Mouse (Mus musculus) CD4-positive, CD25-positive, alpha-beta regulatory T cell, adult 2 months (primary cell): Measurements from ENCODE around the gene Tubg1.

Experiments
- DNase-seq: peaks from one replicate; pipeline ENCODE4 v3.0.0-alpha.2; 2012; ENCODE audit warnings: low read depth, low spot score

Tubg1 gene

GRCm38 (mm10) chr11:101164677-101165580 lies 45.2 kb downstream of the Tubg1 start:
- DNase-seq = peak; percentile 40

GRCm38 (mm10) chr11:101166357-101166756 lies 46.6 kb downstream of the Tubg1 start:
- DNase-seq = no peak

DNA sequence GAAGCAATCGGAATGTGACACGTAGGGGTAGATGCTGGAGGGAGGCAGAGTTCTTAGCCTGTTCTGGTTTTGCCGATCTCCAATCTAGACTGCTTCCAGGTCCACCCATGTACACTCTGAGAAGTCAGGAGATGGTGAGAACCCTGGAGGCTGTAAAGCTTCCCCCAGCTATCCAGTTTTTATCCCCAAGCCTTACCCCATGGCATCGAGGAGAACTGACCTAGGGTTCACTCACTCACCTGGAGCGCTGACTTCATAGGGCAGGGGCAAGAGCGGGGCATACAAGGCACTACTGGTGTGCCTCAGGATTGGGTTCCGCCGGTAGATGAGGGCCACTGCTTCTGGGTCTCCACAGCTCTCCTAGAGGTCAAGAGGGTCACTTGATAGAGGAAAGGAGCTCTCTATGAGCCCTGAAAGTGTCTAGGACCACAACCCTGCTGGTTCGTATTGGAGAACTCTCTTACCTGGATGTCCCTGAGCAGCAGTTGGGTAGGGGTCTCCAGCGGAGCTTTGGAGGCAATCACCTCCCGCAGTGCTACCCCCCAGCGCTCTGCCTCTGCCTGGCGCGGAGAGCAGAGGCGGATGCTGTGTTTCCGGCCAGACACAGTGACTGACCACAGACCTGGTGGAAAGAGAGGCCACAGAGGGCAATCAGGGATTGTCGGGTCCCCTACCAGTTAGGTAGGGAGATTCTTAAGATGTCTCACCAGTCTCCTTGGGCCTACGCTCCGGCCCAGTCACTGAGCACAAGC lies 47.6 kb downstream of the Tubg1 start:
- DNase-seq = no peak

DNA sequence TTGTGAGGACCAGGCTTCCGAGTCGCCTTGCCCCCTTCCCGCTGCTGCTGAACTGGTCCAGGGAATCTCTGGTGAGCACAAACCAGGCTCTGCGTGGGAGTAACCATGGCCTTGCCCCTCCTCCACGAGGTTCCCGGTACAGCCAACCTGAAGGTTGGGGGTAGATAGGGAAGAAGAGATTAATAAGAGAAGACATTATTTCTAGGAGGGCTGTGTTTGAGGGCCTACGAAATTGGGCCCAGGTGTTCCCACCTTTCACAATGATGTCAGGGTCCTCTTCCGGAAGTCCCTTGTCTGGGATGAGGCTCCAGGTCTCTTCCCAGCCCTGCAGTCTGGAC lies 48.2 kb downstream of the Tubg1 start:
- no peak for DNase-seq

- no peak for DNase-seq
Measured at GRCm38 (mm10) chr11:101168301-101168980, 48.7 kb downstream of the Tubg1 start.

DNA sequence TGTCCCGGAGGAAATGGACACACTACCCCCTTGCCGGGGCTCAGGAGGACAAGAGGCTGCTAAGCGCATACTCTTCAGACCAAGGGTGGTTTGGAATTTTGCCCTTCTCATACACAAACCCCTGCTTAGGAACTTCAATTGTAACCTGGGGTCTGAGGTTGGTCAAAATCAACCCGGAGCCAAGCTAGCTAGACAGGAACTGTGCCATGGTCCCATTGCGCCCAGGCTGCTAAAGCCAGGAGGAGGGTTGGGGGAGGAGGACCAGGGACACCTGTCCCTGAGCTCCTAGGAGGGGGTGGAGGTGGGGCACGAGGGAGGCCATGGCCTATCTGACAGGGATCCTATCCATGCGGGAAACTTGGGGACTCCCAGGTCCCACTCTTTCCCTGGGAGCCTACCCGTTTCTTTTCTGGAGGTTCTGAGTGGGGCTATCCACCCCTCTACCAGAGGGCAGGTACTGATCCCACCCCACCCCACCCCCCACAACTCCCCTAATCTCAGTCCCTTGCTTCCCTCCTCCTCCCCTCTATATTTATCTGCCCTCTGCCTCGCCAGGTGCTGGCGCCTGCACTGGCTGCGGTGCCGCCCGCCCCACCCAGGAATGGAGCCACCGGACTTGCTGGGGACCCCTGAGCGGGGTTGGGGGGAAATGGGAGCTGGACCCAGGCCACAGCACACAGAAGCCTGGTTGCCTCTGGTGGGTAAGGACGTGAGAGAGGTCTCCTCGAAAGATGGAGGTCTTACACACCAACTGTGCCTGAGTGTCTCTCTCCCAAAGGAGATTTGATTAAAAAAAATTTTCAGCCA lies 49.8 kb downstream of the Tubg1 start:
- no peak for DNase-seq

DNA sequence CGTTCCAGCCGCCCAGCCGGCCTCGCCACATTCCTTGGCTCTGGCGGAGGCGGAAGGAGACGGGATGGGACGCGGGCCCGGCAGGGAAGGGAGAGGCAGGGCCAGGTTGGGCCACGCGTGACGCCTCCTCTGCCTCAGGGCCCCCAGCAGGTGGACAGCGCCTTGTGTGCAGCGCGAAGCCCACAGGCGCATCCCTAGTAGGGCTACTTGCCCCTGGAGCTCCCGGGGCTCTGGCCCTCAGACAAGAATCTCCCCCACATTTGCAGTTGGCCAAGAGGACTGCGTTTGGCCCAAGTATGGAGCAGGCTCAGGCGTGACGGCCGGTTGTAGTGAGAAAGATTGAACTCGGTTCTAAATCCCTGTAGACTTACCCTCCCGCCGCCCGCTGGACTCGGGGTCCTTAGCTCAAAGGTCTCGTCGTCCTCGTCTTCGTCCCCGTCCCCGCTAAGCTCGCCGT lies 50.6 kb downstream of the Tubg1 start, which contains the start of gene Cntnap1:
Gene Cntnap1, plus strand, starts transcription at position 170 of the 457 bp plus-strand sequence.
- DNase-seq = no peak

GRCm38 (mm10) chr11:101170811-101171610 lies 51.3 kb downstream of the Tubg1 start, which contains the start of gene Plekhh3:
TSS of gene Plekhh3 (minus strand) at chr11:101171351.
- peak; percentile 78 for DNase-seq

- DNase-seq = peak; percentile 50
Measured at GRCm38 (mm10) chr11:101171721-101172433, 52.1 kb downstream of the Tubg1 start.

DNA sequence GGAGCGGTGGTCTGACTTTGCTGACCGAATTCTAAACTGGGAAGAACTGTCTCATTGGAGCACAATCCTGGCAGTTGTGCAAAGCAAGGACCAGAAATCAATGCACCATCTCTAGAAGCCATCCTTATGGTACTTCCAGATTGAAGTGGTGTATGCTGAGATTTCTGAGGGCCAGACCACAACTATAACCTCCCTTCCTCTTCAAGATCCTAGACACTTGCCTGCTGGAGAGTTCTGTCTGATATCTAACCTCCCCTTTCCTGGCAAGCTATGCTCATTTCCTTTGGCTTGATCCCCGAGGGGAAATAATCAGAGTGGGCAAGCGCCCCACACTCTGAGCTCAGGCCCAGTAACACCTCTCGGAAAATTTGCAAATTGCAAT lies 52.7 kb downstream of the Tubg1 start:
- DNase-seq = no peak

GRCm38 (mm10) chr11:101173112-101173511 lies 53.4 kb downstream of the Tubg1 start:
- DNase-seq = peak; percentile 40

GRCm38 (mm10) chr11:101173631-101174388 lies 54.1 kb downstream of the Tubg1 start:
- peak; percentile 91 for DNase-seq

DNA sequence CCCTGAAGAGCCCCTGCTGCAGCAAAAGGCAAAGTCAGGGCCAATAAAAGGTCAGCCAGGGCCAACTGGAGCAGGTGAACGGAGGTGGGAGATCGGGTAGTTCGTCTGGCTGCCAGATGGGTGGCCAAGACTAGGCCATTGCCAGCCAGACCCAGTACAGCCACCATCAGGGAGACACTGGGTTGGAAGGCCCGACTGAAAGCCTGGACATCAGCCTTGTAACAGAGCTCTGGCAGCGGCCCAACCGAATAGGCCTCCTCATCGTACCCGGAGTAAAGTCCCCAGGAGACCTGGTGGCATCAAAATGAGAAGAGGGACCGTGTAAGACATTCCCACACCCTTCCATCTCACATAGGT lies 54.6 kb downstream of the Tubg1 start:
- no peak for DNase-seq

- DNase-seq = peak; percentile 34
Measured at GRCm38 (mm10) chr11:101174851-101175628, 55.3 kb downstream of the Tubg1 start, which contains the start of gene Ccr10. TSS of gene Ccr10 (minus strand) at chr11:101175443.

- DNase-seq = no peak
Measured at GRCm38 (mm10) chr11:101175636-101176116, 55.9 kb downstream of the Tubg1 start.
